Mouse (Mus musculus) limb, embryonic 12.5 days (tissue): Measurements from ENCODE around the gene Tmem116. TPM values are rescaled to one million over a fixed set of nuclear protein-coding genes. Genes with fewer than 3 reads are reported as not detected.
"Not testable (repeated sequence)": the region's sequence is repeated elsewhere in the genome, so short reads cannot be mapped to it uniquely, and the experiment has no call there.

Experiments
- ATAC-seq: fragments of 200-750 bp; cut with Nextera tagmentation; 2 replicates; pipeline ENCODE4 v1.8.0; 2017; ENCODE audit warnings: low read depth, moderate TSS enrichment; ENCODE audit not compliant: insufficient number of reproducible peaks, insufficient read depth, low FRiP score, low TSS enrichment
- H3K27ac ChIP-seq: fragments of 300-500 bp; sonication (generic); 2 replicates; pipeline ENCODE4 v1.5.1; 2016; ENCODE audit warnings: mild to moderate bottlenecking, moderate library complexity
- H3K27me3 ChIP-seq: fragments of 300-500 bp; sonication (generic); 2 replicates; pipeline ENCODE4 v1.6.1; 2016; ENCODE audit warnings: mild to moderate bottlenecking, moderate library complexity
- H3K36me3 ChIP-seq: fragments of 300-500 bp; sonication (generic); 2 replicates; pipeline ENCODE4 v1.6.1; 2016; ENCODE audit warnings: mild to moderate bottlenecking, moderate library complexity
- H3K4me1 ChIP-seq: fragments of 300-500 bp; sonication (generic); replicated peaks from 2 replicates; pipeline ENCODE4 v1.6.1; 2016
- H3K4me2 ChIP-seq: fragments of 300-500 bp; sonication (generic); 2 replicates; pipeline ENCODE4 v1.6.1; 2016; ENCODE audit warnings: mild to moderate bottlenecking, moderate library complexity
- H3K4me3 ChIP-seq: fragments of 300-500 bp; sonication (generic); replicated peaks from 2 replicates; pipeline ENCODE4 v1.5.1; 2016; ENCODE audit warnings: mild to moderate bottlenecking
- H3K9ac ChIP-seq: fragments of 300-500 bp; sonication (generic); replicated peaks from 2 replicates; pipeline ENCODE4 v1.6.1; 2016; ENCODE audit warnings: mild to moderate bottlenecking, moderate library complexity
- H3K9me3 ChIP-seq: fragments of 300-500 bp; sonication (generic); 2 replicates; pipeline ENCODE4 v1.6.1; 2016; ENCODE audit warnings: mild to moderate bottlenecking, moderate library complexity
- WGBS: fragments of 180-500 bp; shearing (Covaris S2); methylation state at CpG from one replicate; pipeline ENCODE4 v1.1.7; 2016; 5-methylcytosine and 5-hydroxymethylcytosine counted together
- polyA plus RNA-seq: library from polyadenylated mRNA; unstranded; fragments of >200 nt; fragmentation: Nextera tagmentation; extraction: Ambion mirVana; gene quantifications from 2 replicates; pipeline ENCODE4 v1.2.1, GENCODE M21; 2016

Gene Tmem116
- polyA plus RNA-seq, 1 experiment from 2014 or later, result 0.81 TPM

GRCm38 (mm10) chr5:121506846-121507245 is 55.2 kb downstream of the Tmem116 start:
- H3K27me3 ChIP-seq, result no peaks in the 10 kb centered on the region
- no peaks in the 10 kb centered on the region for H3K4me1 ChIP-seq
- H3K36me3 ChIP-seq, result no peaks in the 10 kb centered on the region
- WGBS, result 89% methylated on average over 1 of the region's 1 CpGs
- ATAC-seq, result no peak
- no peak overlapping the region for H3K4me2 ChIP-seq
- no peaks in the 10 kb centered on the region for H3K9me3 ChIP-seq
- no peak overlapping the region for H3K4me3 ChIP-seq
- H3K27ac ChIP-seq, result no peak overlapping the region
- no peak overlapping the region for H3K9ac ChIP-seq

GRCm38 (mm10) chr5:121510009-121510408 is 58.3 kb downstream of the Tmem116 start:
- no peak overlapping the region for H3K4me3 ChIP-seq
- no peak overlapping the region for H3K9ac ChIP-seq
- no peaks in the 10 kb centered on the region for H3K36me3 ChIP-seq
- no peak overlapping the region for H3K27ac ChIP-seq
- no peaks in the 10 kb centered on the region for H3K27me3 ChIP-seq
- no peaks in the 10 kb centered on the region for H3K4me1 ChIP-seq
- WGBS, result 85% methylated on average over 7 of the region's 7 CpGs
- H3K9me3 ChIP-seq, result no peaks in the 10 kb centered on the region
- no peak overlapping the region for H3K4me2 ChIP-seq
- no peak for ATAC-seq

- H3K4me3 ChIP-seq, result no peak overlapping the region
- peaks cover 48% of the 10 kb centered on the region for H3K36me3 ChIP-seq
- no peaks in the 10 kb centered on the region for H3K4me1 ChIP-seq
- no peak for ATAC-seq
- 92% methylated on average over 9 of the region's 9 CpGs for WGBS
- H3K4me2 ChIP-seq, result no peak overlapping the region
- no peak overlapping the region for H3K9ac ChIP-seq
- no peaks in the 10 kb centered on the region for H3K9me3 ChIP-seq
- no peak overlapping the region for H3K27ac ChIP-seq
- H3K27me3 ChIP-seq, result no peaks in the 10 kb centered on the region
Measured at GRCm38 (mm10) chr5:121518983-121519382, 67.3 kb downstream of the Tmem116 start.

GRCm38 (mm10) chr5:121519758-121520157 is 68.1 kb downstream of the Tmem116 start:
- not testable (repeated sequence) for H3K27ac ChIP-seq, H3K4me2 ChIP-seq, H3K4me3 ChIP-seq, H3K27me3 ChIP-seq, H3K9me3 ChIP-seq, ATAC-seq, H3K9ac ChIP-seq, H3K4me1 ChIP-seq
- H3K36me3 ChIP-seq, result peaks cover 56% of the 10 kb centered on the region
- WGBS, result 95% methylated on average over 11 of the region's 17 CpGs

GRCm38 (mm10) chr5:121525774-121526450 is 74.2 kb downstream of the Tmem116 start:
- no peaks in the 10 kb centered on the region for H3K9me3 ChIP-seq
- H3K36me3 ChIP-seq, result peaks cover 86% of the 10 kb centered on the region
- ATAC-seq, result no peak
- H3K9ac ChIP-seq, result no peak overlapping the region
- no peak overlapping the region for H3K4me2 ChIP-seq
- no peak overlapping the region for H3K27ac ChIP-seq
- WGBS, result 85% methylated on average over 14 of the region's 14 CpGs
- no peaks in the 10 kb centered on the region for H3K27me3 ChIP-seq
- H3K4me1 ChIP-seq, result no peaks in the 10 kb centered on the region
- no peak overlapping the region for H3K4me3 ChIP-seq

- peaks cover 86% of the 10 kb centered on the region for H3K36me3 ChIP-seq
- WGBS, result 88% methylated on average over 7 of the region's 7 CpGs
Measured at GRCm38 (mm10) chr5:121526526-121526925, 74.8 kb downstream of the Tmem116 start.

GRCm38 (mm10) chr5:121526961-121527360 is 75.3 kb downstream of the Tmem116 start:
- Histone ChIP-seq H3K4me1 (no peaks in the 10 kb centered on the region), H3K9me3 (no peaks in the 10 kb centered on the region), H3K4me3 (no peak overlapping the region), H3K9ac (no peak overlapping the region), H3K27me3 (no peaks in the 10 kb centered on the region), H3K4me2 (no peak overlapping the region), H3K36me3 (peaks cover 86% of the 10 kb centered on the region), H3K27ac (no peak overlapping the region)
- 82% methylated on average over 8 of the region's 8 CpGs for WGBS
- no peak for ATAC-seq

More at GRCm38 (mm10) chr5:121526526-121526925, 74.8 kb downstream of the Tmem116 start:
- Histone ChIP-seq H3K9me3 (no peaks in the 10 kb centered on the region), H3K4me1 (no peaks in the 10 kb centered on the region), H3K9ac (no peak overlapping the region), H3K27ac (no peak overlapping the region), H3K4me3 (no peak overlapping the region), H3K27me3 (no peaks in the 10 kb centered on the region), H3K4me2 (no peak overlapping the region)
- ATAC-seq, result no peak

- no peak overlapping the region for H3K9ac ChIP-seq
- no peak overlapping the region for H3K4me2 ChIP-seq
- H3K4me1 ChIP-seq, result no peaks in the 10 kb centered on the region
- H3K27ac ChIP-seq, result no peak overlapping the region
- H3K4me3 ChIP-seq, result no peak overlapping the region
- WGBS, result 94% methylated on average over 5 of the region's 5 CpGs
- no peaks in the 10 kb centered on the region for H3K9me3 ChIP-seq
- peaks cover 92% of the 10 kb centered on the region for H3K36me3 ChIP-seq
- ATAC-seq, result no peak
- H3K27me3 ChIP-seq, result no peaks in the 10 kb centered on the region
Measured at GRCm38 (mm10) chr5:121534521-121534920, 82.8 kb downstream of the Tmem116 start.

GRCm38 (mm10) chr5:121535116-121535515 is 83.4 kb downstream of the Tmem116 start:
- Histone ChIP-seq H3K4me3 (no peak overlapping the region), H3K27me3 (no peaks in the 10 kb centered on the region), H3K9me3 (no peaks in the 10 kb centered on the region), H3K4me1 (no peaks in the 10 kb centered on the region), H3K36me3 (peaks cover 90% of the 10 kb centered on the region), H3K9ac (no peak overlapping the region), H3K27ac (no peak overlapping the region), H3K4me2 (no peak overlapping the region)
- WGBS, result 88% methylated on average over 3 of the region's 3 CpGs
- ATAC-seq, result no peak

GRCm38 (mm10) chr5:121536921-121537555 is 85.3 kb downstream of the Tmem116 start:
- 85% methylated on average over 7 of the region's 7 CpGs for WGBS
- no peak overlapping the region for H3K27ac ChIP-seq

GRCm38 (mm10) chr5:121537588-121537987 is 85.9 kb downstream of the Tmem116 start:
- H3K36me3 ChIP-seq, result peaks cover 71% of the 10 kb centered on the region

More at GRCm38 (mm10) chr5:121536921-121537555, 85.3 kb downstream of the Tmem116 start:
- H3K36me3 ChIP-seq, result peaks cover 76% of the 10 kb centered on the region
- H3K9me3 ChIP-seq, result no peaks in the 10 kb centered on the region
- H3K4me2 ChIP-seq, result no peak overlapping the region
- H3K9ac ChIP-seq, result no peak overlapping the region
- no peaks in the 10 kb centered on the region for H3K4me1 ChIP-seq
- no peak overlapping the region for H3K4me3 ChIP-seq
- no peaks in the 10 kb centered on the region for H3K27me3 ChIP-seq
- no peak for ATAC-seq

More at GRCm38 (mm10) chr5:121537588-121537987, 85.9 kb downstream of the Tmem116 start:
- H3K27me3 ChIP-seq, result no peaks in the 10 kb centered on the region
- H3K4me1 ChIP-seq, result no peaks in the 10 kb centered on the region
- H3K4me2 ChIP-seq, result no peak overlapping the region
- ATAC-seq, result no peak
- no peak overlapping the region for H3K4me3 ChIP-seq
- no peaks in the 10 kb centered on the region for H3K9me3 ChIP-seq
- 88% methylated on average over 2 of the region's 2 CpGs for WGBS
- H3K27ac ChIP-seq, result no peak overlapping the region
- no peak overlapping the region for H3K9ac ChIP-seq
